Mouse (Mus musculus) layer of hippocampus, postnatal 10 days (tissue): ENCODE data around the gene Map2k1. TPM values are rescaled to one million over a fixed set of nuclear protein-coding genes. Genes with fewer than 3 reads are reported as not detected.
A peak's percentile ranks its signal among the peaks of the same experiment; 100 is the strongest.
"Not testable (repeated sequence)": the region's sequence is repeated elsewhere in the genome, so short reads cannot be mapped to it uniquely, and the experiment has no call there.

Source experiments
- DNase-seq, 2 experiments: peaks; one replicate each; pipeline ENCODE4 v3.0.0; 2021; ENCODE audit warnings: low spot score in 2 of 2
- total RNA-seq, 2 experiments: library from RNA; stranded (reverse); gene quantifications; 2 replicates each; pipeline ENCODE4 v1.2.3; 2021

The Map2k1 gene
- total RNA-seq, 2 experiments from 2014 or later, result 126 to 129 TPM

DNA sequence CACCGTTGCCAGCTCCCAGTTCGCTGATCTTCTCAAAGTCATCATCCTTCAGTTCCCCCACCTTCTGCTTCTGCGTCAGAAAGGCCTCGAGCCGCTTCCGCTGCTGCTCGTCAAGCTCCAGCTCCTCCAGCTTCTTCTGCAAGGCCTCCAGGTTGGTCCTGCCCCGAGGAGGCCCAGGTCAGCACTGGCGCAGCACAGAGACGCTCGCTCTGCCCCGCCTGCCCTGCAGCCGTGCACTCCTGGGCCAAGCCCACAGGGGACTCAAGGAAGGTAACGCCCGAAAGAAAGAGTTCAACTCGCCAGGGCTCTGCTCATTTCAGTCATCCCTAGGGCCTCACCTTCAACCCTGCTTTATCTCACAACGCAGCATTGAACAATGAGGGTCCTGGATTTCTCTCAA is 39.0 kb downstream of the Map2k1 start:
- DNase-seq, result no peak

GRCm38 (mm10) chr9:64207509-64208084 is 45.8 kb downstream of the Map2k1 start:
- no peak for DNase-seq

DNA sequence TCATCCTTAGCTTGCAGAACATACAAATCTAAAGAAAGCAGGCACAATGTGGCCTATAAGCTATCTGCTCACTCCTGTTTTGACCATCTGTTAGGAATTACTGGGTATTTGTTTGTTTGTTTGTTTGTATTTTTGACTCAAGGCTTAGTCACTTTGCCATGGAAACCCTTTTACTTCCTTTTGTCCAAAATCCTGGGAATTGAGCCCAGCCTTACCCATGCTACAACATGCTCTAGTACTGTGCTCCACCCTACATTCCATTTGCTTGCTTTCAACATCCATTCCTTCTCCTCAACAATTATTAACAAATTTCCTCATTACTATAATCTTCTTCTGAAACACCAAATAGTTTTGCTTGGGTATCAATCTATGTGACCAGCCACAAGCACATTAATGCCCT is 50.6 kb downstream of the Map2k1 start:
- no peak for DNase-seq

DNA sequence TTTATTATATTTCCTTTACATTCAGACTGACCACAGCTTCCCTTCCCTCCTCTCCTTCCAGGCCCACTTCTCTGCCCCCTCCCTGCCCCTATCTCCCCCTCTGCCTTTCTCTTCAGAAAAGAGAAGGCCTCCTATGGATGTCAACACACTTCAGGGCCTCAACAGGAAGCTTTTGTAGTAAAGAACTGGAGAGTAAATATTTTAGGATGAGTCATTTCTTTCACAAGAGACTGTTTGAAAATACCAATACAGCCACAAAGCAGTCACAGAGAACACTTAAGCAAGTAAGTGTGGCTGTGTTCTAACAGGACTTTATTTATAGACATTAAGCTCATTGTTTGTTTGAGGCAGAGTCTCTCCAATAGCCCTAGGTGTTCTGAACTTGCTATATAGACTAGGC is 51.1 kb downstream of the Map2k1 start:
- no peak for DNase-seq

- no peak for DNase-seq
Observed at GRCm38 (mm10) chr9:64199897-64200296, 53.5 kb downstream of the Map2k1 start.

DNA sequence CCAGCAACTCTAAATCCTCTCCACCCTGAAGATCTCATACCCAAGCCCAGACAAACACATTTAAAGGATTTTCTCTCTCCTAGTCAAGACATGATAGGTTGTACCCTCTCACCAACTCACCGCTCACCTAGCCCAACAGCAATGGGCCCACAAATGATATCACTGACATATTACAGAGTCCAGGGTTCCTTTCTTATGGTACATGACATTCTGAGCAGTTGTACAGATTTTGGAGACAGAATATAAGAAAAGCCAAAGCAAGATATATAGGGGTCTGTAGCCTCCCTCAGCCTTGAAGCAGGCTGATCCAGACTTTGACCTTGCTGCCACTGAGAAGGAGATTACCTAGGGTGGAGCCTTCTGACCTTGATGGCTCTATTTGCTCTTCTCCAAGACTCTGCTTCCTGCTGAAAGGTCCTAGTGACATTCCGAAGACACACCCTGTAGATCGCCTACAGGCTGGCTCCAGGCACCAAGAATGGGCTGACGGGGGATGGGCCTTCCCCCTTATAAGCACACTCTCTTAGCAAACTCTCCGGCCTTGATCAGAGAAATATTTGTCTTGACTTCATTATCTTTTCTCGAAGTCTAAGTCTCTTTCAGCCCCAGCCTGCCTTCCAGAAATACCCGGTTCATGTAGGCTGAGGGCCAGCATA is 54.5 kb downstream of the Map2k1 start:
- DNase-seq, result not testable (repeated sequence)

- DNase-seq, result no peak
Observed at GRCm38 (mm10) chr9:64198068-64198762, 55.2 kb downstream of the Map2k1 start.

DNA sequence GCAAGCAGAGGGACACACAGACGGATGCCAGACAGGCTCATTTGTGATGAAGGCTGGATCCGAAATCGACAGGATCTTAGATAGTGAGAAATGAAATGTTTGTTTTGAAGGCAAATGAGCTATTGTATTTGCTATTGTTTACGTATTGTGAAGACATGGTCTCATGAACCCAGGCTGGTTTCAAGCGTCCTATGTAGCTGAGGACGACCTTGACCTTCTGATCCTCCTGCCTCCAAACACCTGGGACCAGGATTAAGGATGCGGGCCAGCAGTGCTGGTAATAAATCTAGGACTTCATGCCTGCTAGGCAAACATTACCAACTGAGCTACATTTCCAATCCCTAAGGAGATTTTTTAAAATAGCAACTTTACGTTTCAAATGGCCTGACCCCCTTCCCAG is 55.9 kb downstream of the Map2k1 start:
- DNase-seq, result no peak

DNA sequence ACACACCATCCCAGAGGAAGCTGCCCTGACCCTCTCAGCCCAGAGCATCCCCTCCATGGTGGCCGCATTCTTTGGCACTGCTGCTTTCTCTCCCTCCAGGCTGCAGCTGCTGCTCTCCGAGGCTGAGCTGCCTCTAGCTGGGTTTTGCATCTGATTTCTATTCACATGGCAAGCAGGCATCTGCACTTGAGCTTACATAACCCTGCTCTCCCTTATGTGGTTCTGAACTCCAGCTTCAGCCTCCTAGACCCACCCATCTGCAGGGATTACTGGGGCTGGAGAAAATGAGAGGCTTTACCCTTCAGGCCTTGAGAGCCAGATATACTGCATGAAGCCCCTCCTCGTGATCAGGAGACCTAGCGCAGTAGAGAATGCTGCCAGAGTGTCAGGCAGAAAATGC is 57.9 kb downstream of the Map2k1 start:
- DNase-seq, result peak; percentile 23 to 41

DNA sequence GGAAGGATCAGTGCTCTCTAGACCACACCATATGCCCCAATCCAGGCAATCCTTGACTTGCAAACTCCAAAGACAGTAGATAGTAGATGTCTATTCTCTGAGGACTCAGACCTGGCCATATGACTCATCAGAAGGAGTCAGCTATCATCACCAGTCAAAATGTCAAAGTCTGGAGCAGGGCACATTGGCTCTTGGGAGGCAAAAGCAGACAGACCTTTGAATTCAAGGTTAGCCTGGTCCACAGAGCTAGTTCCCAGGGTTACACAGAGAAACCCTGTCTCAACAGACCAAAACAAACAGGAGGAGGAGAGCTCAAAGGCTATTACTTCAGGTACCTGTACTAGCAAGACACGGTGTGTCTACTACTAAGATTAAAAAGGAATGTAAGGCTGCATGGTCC is 59.6 kb downstream of the Map2k1 start:
- no peak for DNase-seq

DNA sequence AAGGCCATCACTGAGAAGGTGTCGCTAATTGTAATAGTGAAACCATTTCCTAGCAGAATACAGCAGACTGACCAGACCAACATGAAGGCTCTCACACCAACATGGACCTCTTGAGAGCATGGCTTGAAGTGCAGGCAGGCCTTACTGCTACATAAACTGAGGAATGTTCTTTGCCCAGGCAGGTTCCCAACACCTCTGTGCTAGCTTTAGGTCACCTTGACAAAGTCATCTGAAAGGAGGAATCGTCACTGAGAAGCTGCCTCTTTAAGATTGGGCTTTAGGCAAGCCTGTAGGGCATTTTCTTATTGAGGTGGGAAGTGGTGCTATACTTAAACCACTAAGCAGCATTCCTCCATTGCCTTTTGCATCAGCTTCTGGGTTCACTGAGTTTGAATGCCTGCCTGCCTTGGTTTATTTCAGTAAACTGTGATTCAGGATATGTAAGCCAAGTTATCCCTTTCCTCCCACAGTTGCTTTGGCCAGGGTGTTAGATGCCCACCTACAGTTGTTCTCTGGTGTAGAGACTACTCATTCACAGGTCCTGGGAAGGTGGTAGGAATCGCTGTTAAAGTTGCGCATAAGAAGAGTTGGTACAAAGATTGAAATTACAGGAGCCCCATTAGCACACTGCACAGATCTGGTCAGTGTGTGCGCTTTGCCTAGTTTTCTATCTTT is 69.1 kb downstream of the Map2k1 start:
- no peak for DNase-seq

DNA sequence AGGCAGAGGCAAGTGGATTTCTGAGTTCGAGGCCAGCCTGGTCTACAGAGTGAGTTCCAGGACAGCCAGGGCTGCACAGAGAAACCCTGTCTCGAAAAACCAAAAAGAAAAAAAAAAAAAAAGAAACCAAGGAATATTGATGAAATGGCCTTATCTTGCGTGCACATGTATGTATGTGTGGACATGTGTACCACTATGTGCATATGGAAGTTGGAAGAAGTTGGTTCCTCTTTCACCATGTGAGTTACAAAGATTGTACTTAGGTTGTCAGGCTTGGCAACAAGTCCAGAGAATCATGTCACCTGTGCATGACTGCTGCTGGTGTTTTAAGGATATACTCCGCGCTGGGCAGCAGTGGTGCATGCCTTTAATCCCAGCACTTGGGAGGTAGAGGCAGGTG is 70.1 kb downstream of the Map2k1 start:
- not testable (repeated sequence) for DNase-seq

GRCm38 (mm10) chr9:64178974-64179646 is 74.3 kb downstream of the Map2k1 start, which contains the start of gene Snapc5:
Gene Snapc5 (plus strand): TSS chr9:64179274.
- peak; percentile 89 to 92 for DNase-seq

DNA sequence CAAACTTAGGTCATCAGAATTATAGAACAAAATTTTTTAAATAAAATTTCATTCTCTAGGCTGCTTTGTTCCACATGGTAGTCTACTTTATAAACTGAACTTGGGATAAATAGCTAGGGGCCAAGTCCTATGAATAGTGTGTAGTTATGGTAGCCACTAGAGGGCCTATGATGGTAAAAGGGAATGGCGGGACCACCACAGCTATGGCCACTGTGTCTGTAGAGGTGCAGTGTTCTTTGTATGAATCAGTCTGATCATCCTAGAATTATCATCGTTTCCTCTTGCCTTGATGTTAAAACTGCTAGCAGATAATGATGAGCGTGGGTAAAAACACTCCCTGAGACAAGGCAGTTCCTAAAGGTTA is 74.8 kb downstream of the Map2k1 start:
- DNase-seq, result peak in 1 of 2 experiments; percentile 26

- peak; percentile 24 to 52 for DNase-seq
Observed at GRCm38 (mm10) chr9:64175378-64175777, 78.1 kb downstream of the Map2k1 start.

DNA sequence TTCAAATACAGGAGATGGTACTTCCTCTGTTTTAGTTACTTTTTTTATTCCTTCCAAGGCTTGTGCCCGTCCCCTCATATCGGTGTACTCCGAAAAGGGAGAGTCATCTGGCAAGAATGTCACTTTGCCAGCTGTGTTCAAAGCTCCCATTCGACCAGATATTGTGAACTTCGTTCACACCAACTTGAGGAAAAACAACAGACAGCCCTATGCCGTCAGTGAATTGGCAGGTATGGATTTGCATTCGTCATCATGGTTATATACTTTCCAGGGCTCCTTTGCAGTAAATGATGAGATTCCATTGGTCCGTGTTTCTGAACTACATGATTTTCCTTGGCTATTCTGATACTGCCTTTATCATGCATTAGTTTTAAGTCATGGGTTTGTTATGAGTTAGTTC is 78.7 kb downstream of the Map2k1 start:
- DNase-seq, result no peak

- DNase-seq, result no peak
Observed at GRCm38 (mm10) chr9:64174341-64174740, 79.1 kb downstream of the Map2k1 start.

DNA sequence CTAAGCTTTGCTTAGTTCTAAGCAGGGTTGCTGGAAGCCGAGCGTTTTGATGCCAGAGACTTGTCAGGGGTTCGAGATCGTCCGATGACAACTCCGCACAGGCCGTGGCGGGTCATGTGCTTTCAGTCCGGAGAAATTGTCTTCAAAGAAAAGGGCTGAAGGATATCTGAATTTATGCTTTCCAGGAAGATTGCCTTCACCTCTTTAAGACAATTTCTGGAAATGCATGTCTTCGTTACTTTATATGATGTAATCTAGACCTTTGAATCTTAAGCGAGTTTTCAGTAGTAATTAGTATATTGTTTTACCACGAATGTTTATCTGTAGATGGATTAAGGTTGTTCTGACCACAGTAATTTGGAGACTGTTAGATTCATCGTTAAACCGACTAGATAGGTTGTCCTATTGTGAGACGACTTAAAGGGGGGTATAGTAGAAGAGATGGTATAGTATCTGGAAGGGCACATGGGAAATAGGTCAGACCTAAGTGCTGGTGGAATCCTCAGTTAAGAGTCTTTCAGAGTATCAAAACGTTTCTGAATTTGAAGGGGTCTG is 79.7 kb downstream of the Map2k1 start:
- DNase-seq, result no peak

GRCm38 (mm10) chr9:64172816-64173665 is 80.4 kb downstream of the Map2k1 start, which contains the start of the genes Zwilch and Rpl4:
Gene Zwilch (minus strand): TSS chr9:64173104.
Gene Rpl4 (plus strand): TSS chr9:64173375.
- DNase-seq, result peak; percentile 85 to 87
